ENCODE assay signal across 26 mouse cellular contexts in the genomic region with DNA sequence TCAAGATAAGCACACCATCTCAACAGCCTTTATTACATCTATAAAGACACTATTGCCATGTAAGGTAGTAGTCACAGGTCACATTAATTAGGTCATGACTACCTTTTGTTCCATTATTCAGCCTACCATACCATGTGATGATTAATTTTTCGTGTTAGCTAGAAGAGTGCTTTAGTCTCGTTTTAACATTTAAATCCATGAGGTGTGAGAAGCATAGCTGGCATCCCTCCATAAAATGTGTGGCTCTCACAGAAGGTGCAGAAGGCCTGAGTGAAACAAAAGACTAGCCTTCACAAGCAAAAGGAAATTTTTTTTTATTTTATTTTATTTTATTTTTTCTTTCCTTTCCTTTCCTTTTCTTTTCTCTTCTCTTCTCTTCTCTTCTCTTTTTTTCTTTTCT.
DNase-seq lines count a peak whose midpoint lies in the region; ATAC-seq and TF ChIP-seq lines count a peak whose summit lies in the region.
"Had no signal": no experiment of that assay in that cellular context is flagged by ENCODE, and none has a peak within 500 bp of the region (broad histone marks: within the 10 kb centered on the region; RNA-seq: fewer than 3 reads in every experiment).

No protein-coding gene starts in this region.

- no peaks in the 10 kb centered on the region for H3K27me3 ChIP-seq in forebrain, embryonic 13.5 days
- H3K27me3 ChIP-seq in forebrain, embryonic 11.5 days (ENCODE audit: control insufficient read depth, insufficient read depth, low read length) = no peaks in the 10 kb centered on the region
- H3K27me3 ChIP-seq in hindbrain, embryonic 14.5 days (ENCODE audit: control insufficient read depth, insufficient read depth, low read length) = no peaks in the 10 kb centered on the region
- H3K27me3 ChIP-seq in hindbrain, embryonic 13.5 days = no peaks in the 10 kb centered on the region
- H3K27me3 ChIP-seq: embryonic facial prominence, embryonic 13.5 days; hindbrain, embryonic 12.5 days had no signal

- no peak overlapping the region for H3K4me2 ChIP-seq in forebrain, embryonic 13.5 days
- no peak overlapping the region for H3K4me2 ChIP-seq in forebrain, embryonic 11.5 days (ENCODE audit: low read depth, low read length, severe bottlenecking)
- no peak overlapping the region for H3K4me2 ChIP-seq in hindbrain, embryonic 14.5 days (replicated peaks)
- no peak overlapping the region for H3K4me2 ChIP-seq in hindbrain, embryonic 13.5 days
- H3K4me2 ChIP-seq: embryonic facial prominence, embryonic 13.5 days; heart, embryonic 11.5 days; hindbrain, embryonic 12.5 days had no signal

- peak; percentile 41; the same call in 1 of the 2 replicates for ATAC-seq in forebrain, embryonic 13.5 days
- ATAC-seq in forebrain, embryonic 11.5 days (replicated peaks; ENCODE audit: low FRiP score) = no peak
- no peak for ATAC-seq in hindbrain, embryonic 14.5 days (ENCODE audit: low FRiP score)
- ATAC-seq in hindbrain, embryonic 13.5 days (ENCODE audit: low FRiP score) = no peak
- ATAC-seq: activated CD4-positive, CD25-positive, alpha-beta regulatory T cell, adult 4 months; CD4-positive, CD25-positive, alpha-beta regulatory T cell, adult 4 months; hindbrain, postnatal 0 days; inflammation-experienced regulatory T-cells, adult 6 months; intestine, postnatal 0 days had no signal

- 60% methylated on average over 2 of the region's 2 CpGs for WGBS in forebrain, embryonic 13.5 days
- WGBS in forebrain, embryonic 11.5 days = 91% methylated on average over 2 of the region's 2 CpGs
- 89% methylated on average over 2 of the region's 2 CpGs for WGBS in hindbrain, embryonic 14.5 days
- WGBS in hindbrain, embryonic 13.5 days = 91% methylated on average over 2 of the region's 2 CpGs

- H3K27ac ChIP-seq in forebrain, embryonic 13.5 days = no peak overlapping the region
- H3K27ac ChIP-seq in forebrain, embryonic 11.5 days (ENCODE audit: low read depth, low read length) = no peak overlapping the region
- H3K27ac ChIP-seq in hindbrain, embryonic 14.5 days = no peak overlapping the region
- H3K27ac ChIP-seq in hindbrain, embryonic 13.5 days = no peak overlapping the region
- H3K27ac ChIP-seq: embryonic facial prominence, embryonic 10.5 days; embryonic facial prominence, embryonic 13.5 days; heart, adult 2 months; hindbrain, embryonic 12.5 days; hindbrain, postnatal 0 days; kidney, postnatal 0 days had no signal

- intact Hi-C loops in gastrocnemius, postnatal 14 days (cut with DNase I; ENCODE audit: low total_unique reads) = no loop called here

- no peak for DNase-seq in forebrain, embryonic 11.5 days (ENCODE audit: low spot score)
- DNase-seq in hindbrain, embryonic 14.5 days (ENCODE audit: low spot score) = peak; percentile 6
- DNase-seq in brain, embryonic 14.5 days (ENCODE audit: low read depth) = peak; percentile 52
- DNase-seq in gastrocnemius, postnatal 14 days = no peak
- no peak for DNase-seq in ovary, adult 18-20 months (ENCODE audit: low spot score)
- DNase-seq: adrenal gland, adult 8-10 months; adrenal gland, postnatal 25 days; cerebellum, adult 11-12 months; cerebellum, adult 8-10 months; embryo, embryonic 11 days; gastrocnemius, postnatal 36 days; heart, adult 2 months; kidney, adult 2 months had no signal

- H3K4me1 ChIP-seq in forebrain, embryonic 13.5 days = no peaks in the 10 kb centered on the region
- no peaks in the 10 kb centered on the region for H3K4me1 ChIP-seq in forebrain, embryonic 11.5 days (replicated peaks; ENCODE audit: control insufficient read depth, insufficient read depth, low read length)
- no peaks in the 10 kb centered on the region for H3K4me1 ChIP-seq in hindbrain, embryonic 14.5 days (replicated peaks; ENCODE audit: control insufficient read depth, insufficient read depth, low read length)
- no peaks in the 10 kb centered on the region for H3K4me1 ChIP-seq in hindbrain, embryonic 13.5 days (replicated peaks)
- H3K4me1 ChIP-seq: embryonic facial prominence, embryonic 10.5 days; embryonic facial prominence, embryonic 13.5 days; hindbrain, embryonic 12.5 days had no signal

- TF ChIP-seq POLR2A in brain, embryonic 14.5 days (IDR thresholded peaks at IDR 0.05; ENCODE audit: borderline replicate concordance, extremely low read depth, insufficient read depth, insufficient read length, poor library complexity, severe bottlenecking) = no peak

- no peak overlapping the region for H3K4me3 ChIP-seq in forebrain, embryonic 13.5 days
- no peak overlapping the region for H3K4me3 ChIP-seq in forebrain, embryonic 11.5 days (ENCODE audit: low read depth, low read length)
- H3K4me3 ChIP-seq in hindbrain, embryonic 14.5 days (replicated peaks; ENCODE audit: low read length) = no peak overlapping the region
- no peak overlapping the region for H3K4me3 ChIP-seq in hindbrain, embryonic 13.5 days
- H3K4me3 ChIP-seq: embryonic facial prominence, embryonic 10.5 days; embryonic facial prominence, embryonic 13.5 days; erythroblast, embryonic 14.5 days; heart, adult 2 months; hindbrain, embryonic 12.5 days had no signal

- no peak for TF ChIP-seq CTCF in brain, embryonic 14.5 days (IDR thresholded peaks at IDR 0.05; ENCODE audit: borderline replicate concordance, extremely low read depth, insufficient read depth, insufficient read length)

- no peaks in the 10 kb centered on the region for H3K36me3 ChIP-seq in forebrain, embryonic 13.5 days (ENCODE audit: poor library complexity, severe bottlenecking)
- no peaks in the 10 kb centered on the region for H3K36me3 ChIP-seq in forebrain, embryonic 11.5 days (ENCODE audit: control insufficient read depth, insufficient read depth, low read length)
- no peaks in the 10 kb centered on the region for H3K36me3 ChIP-seq in hindbrain, embryonic 14.5 days (replicated peaks; ENCODE audit: control insufficient read depth, insufficient read depth)
- no peaks in the 10 kb centered on the region for H3K36me3 ChIP-seq in hindbrain, embryonic 13.5 days
- H3K36me3 ChIP-seq: embryonic facial prominence, embryonic 10.5 days; embryonic facial prominence, embryonic 13.5 days; hindbrain, embryonic 12.5 days had no signal

- no peaks in the 10 kb centered on the region for H3K9me3 ChIP-seq in forebrain, embryonic 13.5 days (replicated peaks)
- H3K9me3 ChIP-seq in forebrain, embryonic 11.5 days (ENCODE audit: control insufficient read depth, low read length) = no peaks in the 10 kb centered on the region
- H3K9me3 ChIP-seq in hindbrain, embryonic 14.5 days (ENCODE audit: control insufficient read depth, low read length) = no peaks in the 10 kb centered on the region
- no peaks in the 10 kb centered on the region for H3K9me3 ChIP-seq in hindbrain, embryonic 13.5 days
- H3K9me3 ChIP-seq: embryonic facial prominence, embryonic 10.5 days; embryonic facial prominence, embryonic 13.5 days; hindbrain, embryonic 12.5 days had no signal

- H3K9ac ChIP-seq in forebrain, embryonic 13.5 days = no peak overlapping the region
- H3K9ac ChIP-seq in forebrain, embryonic 11.5 days (ENCODE audit: low read length) = no peak overlapping the region
- H3K9ac ChIP-seq in hindbrain, embryonic 14.5 days = no peak overlapping the region
- no peak overlapping the region for H3K9ac ChIP-seq in hindbrain, embryonic 13.5 days
- H3K9ac ChIP-seq: embryonic facial prominence, embryonic 13.5 days; hindbrain, embryonic 12.5 days had no signal

Comparison
In these comparisons a context has a peak if more than half of its experiments do, and no peak if none do; other contexts are left out.
1. DNase-seq: peak in hindbrain, embryonic 14.5 days (single experiment) and brain, embryonic 14.5 days (single experiment); none in forebrain, embryonic 11.5 days (single experiment), gastrocnemius, postnatal 14 days (single experiment) and ovary, adult 18-20 months (single experiment).